Mouse (Mus musculus) 416B (cell line): ENCODE data around the gene Vangl2.

Source experiments
- DNase-seq: peaks from one replicate; pipeline ENCODE4 v3.0.0; 2011; ENCODE audit warnings: low read depth

Vangl2 gene

GRCm38 (mm10) chr1:171966054-171966790 is 62.0 kb downstream of the Vangl2 start:
- no peak for DNase-seq

DNA sequence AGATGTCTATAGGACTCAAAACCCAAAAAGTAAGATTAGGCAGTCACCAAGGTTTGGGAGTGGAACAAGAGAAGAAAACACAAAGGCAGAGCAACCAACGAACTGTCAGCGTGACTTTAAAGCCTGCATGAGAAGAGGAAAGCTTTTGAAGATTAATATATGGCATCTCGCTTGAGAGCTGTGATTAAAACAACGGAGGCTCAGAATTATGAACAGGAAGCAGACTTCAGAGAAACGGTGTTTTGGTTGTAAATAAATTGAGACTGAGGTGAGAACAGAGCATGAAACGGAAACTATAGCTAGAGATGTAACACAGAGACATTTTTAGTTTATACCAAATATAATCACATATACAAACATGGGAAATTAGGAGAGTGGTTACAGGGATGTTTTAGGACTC is 64.6 kb downstream of the Vangl2 start:
- DNase-seq, result no peak

GRCm38 (mm10) chr1:171961704-171962103 is 66.5 kb downstream of the Vangl2 start:
- DNase-seq, result no peak

DNA sequence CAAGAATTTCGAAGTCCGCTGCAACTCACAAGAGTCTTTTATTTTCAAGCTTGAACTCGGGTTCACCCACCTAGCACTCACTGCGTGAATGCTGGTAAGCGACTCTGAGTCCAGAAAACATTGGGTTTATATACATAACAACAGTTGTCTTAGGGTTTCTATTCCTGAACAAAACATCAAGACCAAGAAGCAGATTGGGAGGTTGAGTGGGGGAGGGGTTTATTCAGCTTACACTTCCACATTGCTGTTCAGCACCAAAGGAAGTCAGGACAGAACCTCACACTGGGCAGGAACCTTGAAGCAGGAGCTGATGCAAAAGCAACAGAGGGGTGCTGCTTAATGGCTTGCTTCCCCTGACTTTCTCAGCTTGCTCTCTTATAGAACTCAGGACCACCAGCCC is 67.5 kb downstream of the Vangl2 start:
- DNase-seq, result no peak

DNA sequence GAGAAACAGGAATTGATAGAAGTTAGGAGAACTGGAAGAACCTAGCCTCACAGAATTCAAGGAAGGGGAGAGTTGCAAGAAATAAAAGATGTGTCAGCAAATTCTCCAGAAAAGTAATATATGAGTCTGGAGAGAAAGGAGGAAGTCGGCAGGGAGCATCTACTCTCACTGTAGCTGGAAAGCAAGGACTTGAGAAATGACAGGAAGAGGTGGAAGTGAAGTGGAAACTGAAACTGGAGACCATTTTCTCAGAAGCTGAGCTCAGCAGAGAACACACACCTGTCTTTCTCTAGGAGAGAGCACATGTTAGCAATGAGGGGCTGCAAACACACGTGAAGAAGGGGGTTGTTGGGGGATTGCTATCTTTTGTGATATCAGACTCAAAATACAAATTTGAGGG is 70.8 kb downstream of the Vangl2 start:
- DNase-seq, result no peak

GRCm38 (mm10) chr1:171955071-171955470 is 73.2 kb downstream of the Vangl2 start:
- DNase-seq, result no peak
